Mouse (Mus musculus): ENCODE measurements at regions not wholly inside any gene's neighbourhood (a gene's known extent, or its start where the extent isn't known, plus 50 kb on each side); places are given as distances from the start of the nearest gene placed in this dataset.

- H3K27ac ChIP-seq (ENCODE audit: control insufficient read depth, low read depth, low read length) = no peak overlapping the region
- no peak overlapping the region for H3K9ac ChIP-seq (ENCODE audit: control insufficient read depth, low read depth, low read length, poor library complexity, severe bottlenecking)
- H3K27me3 ChIP-seq (ENCODE audit: control insufficient read depth in 1 of 2, insufficient read depth in 2 of 2, low read length in 2 of 2) = no peaks in the 10 kb centered on the region
- TF ChIP-seq MAZ (IDR thresholded peaks at IDR 0.05; ENCODE audit: low read depth, low read length) (no peak), ZC3H11A (IDR thresholded peaks at IDR 0.05; ENCODE audit: low read depth, low read length) (no peak), RCOR1 (IDR thresholded peaks at IDR 0.05; ENCODE audit: low read depth, low read length) (no peak), GATA1 (IDR thresholded peaks at IDR 0.05; ENCODE audit: low read depth, low read length) (no peak), MYC (IDR thresholded peaks at IDR 0.05; ENCODE audit: low read depth, low read length) (no peak), ETS1 (IDR thresholded peaks at IDR 0.05; ENCODE audit: low read depth, low read length) (no peak), MEF2A (IDR thresholded peaks at IDR 0.05; ENCODE audit: extremely low read depth, insufficient replicate concordance, low read depth, low read length, poor library complexity, severe bottlenecking) (no peak), CHD1 (IDR thresholded peaks at IDR 0.05; ENCODE audit: low read depth, low read length) (no peak), E2F4 (IDR thresholded peaks at IDR 0.05; ENCODE audit: borderline replicate concordance, low read depth, low read length) (no peak), SMC3 (IDR thresholded peaks at IDR 0.05; ENCODE audit: low read depth, low read length) (no peak), UBTF (IDR thresholded peaks at IDR 0.05; ENCODE audit: borderline replicate concordance, insufficient read depth, low read depth, low read length) (no peak), CTCF (IDR thresholded peaks at IDR 0.05 in 2 of 3, conservative IDR thresholded peaks at IDR 0.05 in 1 of 3; ENCODE audit: control insufficient read depth in 1 of 3, insufficient read depth in 1 of 3, low read depth in 2 of 3, low read length in 3 of 3, poor library complexity in 1 of 3, severe bottlenecking in 1 of 3) (no peak), EP300 (IDR thresholded peaks at IDR 0.05; ENCODE audit: low read depth in 1 of 2, low read length in 2 of 2) (no peak)
- H3K4me1 ChIP-seq (ENCODE audit: control insufficient read depth in 1 of 2, insufficient read depth in 2 of 2, low read length in 2 of 2) = no peaks in the 10 kb centered on the region
- no peaks in the 10 kb centered on the region for H3K36me3 ChIP-seq (ENCODE audit: control insufficient read depth in 1 of 2, insufficient read depth in 2 of 2, low read length in 2 of 2)
- H3K9me3 ChIP-seq (replicated peaks; ENCODE audit: insufficient read depth, low read length) = no peaks in the 10 kb centered on the region
- H3K4me3 ChIP-seq (ENCODE audit: control insufficient read depth in 1 of 2, insufficient read depth in 1 of 2, low read depth in 2 of 2, low read length in 2 of 2) = no peak overlapping the region
- no peaks in the 10 kb centered on the region for H3K79me2 ChIP-seq (ENCODE audit: control insufficient read depth, insufficient read depth, low read length, poor library complexity)
- no peak for DNase-seq (ENCODE audit: low read depth, low spot score)
These were observed 392.7 kb upstream of the Adgrl3 start for GRCm38 (mm10) chr5:80627225-80627624.

GRCm38 (mm10) chr5:80659043-80659442 is 360.9 kb upstream of the Adgrl3 start:
- TF ChIP-seq CHD2 (IDR thresholded peaks at IDR 0.05; ENCODE audit: low read length) (no peak), TCF12 (IDR thresholded peaks at IDR 0.05; ENCODE audit: low read depth, low read length) (no peak), SMC3 (IDR thresholded peaks at IDR 0.05; ENCODE audit: low read depth, low read length) (no peak), UBTF (IDR thresholded peaks at IDR 0.05; ENCODE audit: borderline replicate concordance, insufficient read depth, low read depth, low read length) (no peak), CHD1 (IDR thresholded peaks at IDR 0.05; ENCODE audit: low read depth, low read length) (no peak), POLR2AphosphoS2 (IDR thresholded peaks at IDR 0.05; ENCODE audit: low read length) (no peak), ZMIZ1 (IDR thresholded peaks at IDR 0.05; ENCODE audit: low read depth, low read length) (no peak)
- Histone ChIP-seq H3K4me1 (ENCODE audit: control insufficient read depth in 1 of 2, insufficient read depth in 2 of 2, low read length in 2 of 2) (no peaks in the 10 kb centered on the region), H3K9ac (ENCODE audit: control insufficient read depth, low read depth, low read length, poor library complexity, severe bottlenecking) (no peak overlapping the region), H3K27ac (ENCODE audit: control insufficient read depth, low read depth, low read length) (no peak overlapping the region), H3K79me2 (ENCODE audit: control insufficient read depth, insufficient read depth, low read length, poor library complexity) (no peaks in the 10 kb centered on the region), H3K36me3 (ENCODE audit: control insufficient read depth in 1 of 2, insufficient read depth in 2 of 2, low read length in 2 of 2) (no peaks in the 10 kb centered on the region), H3K4me3 (ENCODE audit: control insufficient read depth in 1 of 2, insufficient read depth in 1 of 2, low read depth in 2 of 2, low read length in 2 of 2) (no peak overlapping the region), H3K27me3 (ENCODE audit: control insufficient read depth in 1 of 2, insufficient read depth in 2 of 2, low read length in 2 of 2) (no peaks in the 10 kb centered on the region), H3K9me3 (replicated peaks; ENCODE audit: insufficient read depth, low read length) (no peaks in the 10 kb centered on the region)
- DNase-seq (ENCODE audit: low read depth, low spot score) = no peak

Measured in MEL (cell line).